Mouse (Mus musculus) bone marrow macrophage, adult 2 months (primary cell): ENCODE data around the gene Acot13.

Experiments
- CTCF ChIP-seq: IDR thresholded peaks from 2 replicates; pipeline ENCODE4 v1.5.1; 2012; ENCODE audit warnings: low read depth, mild to moderate bottlenecking, low read length, moderate library complexity
- POLR2A ChIP-seq: IDR thresholded peaks from 2 replicates; pipeline ENCODE4 v1.6.1; 2012; ENCODE audit warnings: mild to moderate bottlenecking, low read depth, low read length, borderline replicate concordance

GRCm38 (mm10) chr13:24801308-24801921 lies 29.9 kb downstream of the Acot13 start, which contains the start of gene BC005537:
- no peak for TF ChIP-seq CTCF
- TF ChIP-seq POLR2A: no peak
